ENCODE assay signal across 16 mouse cellular contexts in the genomic region with DNA sequence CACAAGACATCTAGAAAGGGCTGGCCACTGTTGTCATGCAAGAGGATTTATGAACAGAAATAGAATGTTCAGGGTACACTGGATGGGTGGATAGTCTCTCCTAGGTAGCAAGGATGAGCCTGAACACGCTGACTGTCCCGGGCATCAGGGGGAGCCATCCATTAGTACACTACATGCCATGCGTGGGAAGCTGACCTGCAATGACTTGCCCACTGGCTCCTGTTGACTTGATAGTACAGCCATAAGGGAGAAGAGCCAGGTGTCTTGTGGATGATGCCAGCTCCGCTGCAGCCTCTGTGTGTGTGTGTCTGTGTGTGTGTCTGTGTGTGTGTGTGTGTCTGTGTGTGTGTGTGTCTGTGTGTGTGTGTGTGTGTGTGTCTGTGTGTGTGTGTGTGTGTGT.
"Had no signal": no experiment of that assay in that cellular context is flagged by ENCODE, and none has a peak within 500 bp of the region (broad histone marks: within the 10 kb centered on the region; RNA-seq: fewer than 3 reads in every experiment).

No protein-coding gene starts in this region.

- DNase-seq: heart, postnatal 10 days; heart, postnatal 14 days; heart, postnatal 36 days; heart, postnatal 4 days; kidney, adult 11 months; kidney, adult 18-20 months; kidney, adult 2 months; kidney, adult 8-10 months; kidney, adult 9 months; kidney, postnatal 10 days; kidney, postnatal 14 days; kidney, postnatal 25 days; kidney, postnatal 36 days; kidney, postnatal 4 days; layer of hippocampus, adult 9-11 months; layer of hippocampus, postnatal 36 days had no signal
